Mouse (Mus musculus): ENCODE results near the gene Gm44973.
"Not testable (repeated sequence)": the region's sequence is repeated elsewhere in the genome, so short reads cannot be mapped to it uniquely, and the experiment has no call there.

The Gm44973 gene

DNA sequence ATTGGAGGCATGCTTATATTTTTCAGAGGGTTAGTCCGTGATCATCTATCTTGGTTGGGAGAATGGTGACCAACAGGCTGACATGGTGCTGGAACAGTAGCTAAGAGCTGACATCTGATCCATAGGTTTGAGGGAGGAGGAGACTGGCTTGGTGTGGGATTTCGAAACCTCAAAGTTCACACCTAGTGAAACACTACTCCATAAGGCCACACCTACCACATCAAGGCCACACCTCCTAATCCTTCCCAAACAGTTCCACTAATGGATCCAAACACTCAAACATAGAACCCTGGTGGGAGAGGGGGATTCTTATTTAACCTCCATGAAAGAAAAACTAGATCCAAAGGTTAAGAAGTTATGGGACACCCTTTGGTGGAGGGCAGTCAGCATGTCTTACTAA, 1.6 kb downstream of the Gm44973 start:
- DNase-seq (ENCODE audit: low spot score), result no peak

GRCm38 (mm10) chr7:5017352-5017751, 2.1 kb downstream of the Gm44973 start:
- peak; percentile 28 for DNase-seq (ENCODE audit: low spot score)

GRCm38 (mm10) chr7:5017931-5018330, 2.6 kb downstream of the Gm44973 start:
- no peak for DNase-seq (ENCODE audit: low spot score)

DNA sequence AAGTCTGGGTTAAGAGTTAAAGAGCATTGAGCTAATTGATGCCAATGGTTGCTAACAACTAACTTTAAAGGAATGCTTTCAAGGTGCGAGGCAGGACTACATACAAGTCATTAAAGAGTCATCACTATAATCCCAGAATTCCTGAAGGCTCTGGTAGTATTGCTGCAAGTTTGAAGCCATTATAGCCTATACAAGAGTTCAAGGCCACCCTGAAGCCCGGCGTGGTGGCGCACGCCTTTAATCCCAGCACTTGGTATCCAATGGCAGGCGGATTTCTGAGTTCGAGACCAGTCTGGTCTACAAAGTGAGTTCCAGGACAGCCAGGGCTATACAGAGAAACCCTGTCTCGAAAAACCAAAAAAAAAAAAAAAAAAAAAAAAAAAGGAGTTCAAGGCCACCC, 4.3 kb downstream of the Gm44973 start:
- DNase-seq (ENCODE audit: low spot score), result not testable (repeated sequence)

DNA sequence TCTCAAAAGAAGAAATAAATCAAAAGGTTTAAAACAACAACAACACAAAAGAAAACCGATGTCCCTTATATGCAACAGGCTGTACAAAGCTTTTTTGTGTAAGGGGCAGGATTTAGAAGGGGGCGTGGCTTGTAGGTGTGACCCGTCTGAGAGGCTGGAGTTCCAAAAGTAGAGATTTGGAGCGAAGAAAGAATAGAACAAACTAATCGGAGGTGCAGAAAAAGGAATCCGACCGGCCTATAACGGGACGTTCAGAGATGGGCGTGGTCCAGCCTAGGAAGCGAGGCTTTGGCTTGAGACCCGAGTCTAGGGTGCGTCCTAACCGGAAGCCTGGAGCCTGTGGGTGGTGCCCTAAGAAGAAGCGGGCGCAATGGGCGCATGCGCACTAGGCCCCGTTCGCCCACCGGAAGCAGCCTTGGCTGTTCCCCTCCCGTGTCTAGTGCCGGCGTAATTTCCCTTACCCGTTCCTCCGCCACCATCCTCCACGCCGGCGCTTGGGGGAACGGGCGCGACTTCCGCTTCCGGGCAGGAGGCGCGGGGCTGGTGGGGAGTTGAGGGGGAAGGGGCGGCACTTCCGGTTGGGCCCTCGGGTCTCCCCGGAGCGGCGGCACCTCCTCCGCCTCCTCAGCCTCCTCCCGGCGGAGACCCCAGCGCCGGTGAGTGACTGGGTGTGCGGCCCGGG, 4.8 kb downstream of the Gm44973 start, which contains the start of the genes Zfp865 and Ccdc106:
TSS of gene Zfp865 (plus strand) at position 377 of the 682 bp plus-strand sequence.
TSS of gene Ccdc106 (plus strand) at position 554 of the 682 bp plus-strand sequence.
- peak; percentile 99 for DNase-seq (ENCODE audit: low spot score)

- no peak for DNase-seq (ENCODE audit: low spot score)
Observed at GRCm38 (mm10) chr7:5020685-5021084, 5.4 kb downstream of the Gm44973 start.

GRCm38 (mm10) chr7:5021197-5021596, 5.9 kb downstream of the Gm44973 start:
- no peak for DNase-seq (ENCODE audit: low spot score)

- no peak for DNase-seq (ENCODE audit: low spot score)
Observed at GRCm38 (mm10) chr7:5029543-5029942, 14.2 kb downstream of the Gm44973 start.

DNA sequence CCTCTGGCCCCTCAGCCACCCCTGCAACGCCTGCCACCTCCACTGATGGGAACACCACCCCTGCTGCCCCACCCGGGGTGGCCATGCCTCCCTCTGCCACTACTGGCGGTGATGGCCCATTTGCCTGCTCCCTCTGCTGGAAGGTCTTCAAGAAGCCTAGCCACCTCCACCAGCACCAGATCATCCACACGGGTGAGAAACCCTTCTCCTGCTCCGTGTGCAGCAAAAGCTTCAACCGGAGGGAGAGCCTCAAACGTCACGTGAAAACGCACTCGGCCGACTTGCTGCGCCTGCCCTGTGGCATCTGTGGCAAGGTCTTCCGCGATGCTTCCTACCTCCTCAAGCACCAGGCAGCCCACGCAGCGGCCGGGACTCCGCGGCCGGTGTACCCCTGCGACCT, 14.7 kb downstream of the Gm44973 start:
- no peak for DNase-seq (ENCODE audit: low spot score)

GRCm38 (mm10) chr7:5030554-5031275, 15.4 kb downstream of the Gm44973 start:
- no peak for DNase-seq (ENCODE audit: low spot score)

- no peak for DNase-seq (ENCODE audit: low spot score)
Observed at GRCm38 (mm10) chr7:5031496-5031895, 16.2 kb downstream of the Gm44973 start.

- DNase-seq (ENCODE audit: low spot score), result no peak
Observed at GRCm38 (mm10) chr7:5033818-5034217, 18.5 kb downstream of the Gm44973 start, which contains the start of gene 4632433K11Rik. Gene 4632433K11Rik (plus strand): TSS chr7:5034118.

DNA sequence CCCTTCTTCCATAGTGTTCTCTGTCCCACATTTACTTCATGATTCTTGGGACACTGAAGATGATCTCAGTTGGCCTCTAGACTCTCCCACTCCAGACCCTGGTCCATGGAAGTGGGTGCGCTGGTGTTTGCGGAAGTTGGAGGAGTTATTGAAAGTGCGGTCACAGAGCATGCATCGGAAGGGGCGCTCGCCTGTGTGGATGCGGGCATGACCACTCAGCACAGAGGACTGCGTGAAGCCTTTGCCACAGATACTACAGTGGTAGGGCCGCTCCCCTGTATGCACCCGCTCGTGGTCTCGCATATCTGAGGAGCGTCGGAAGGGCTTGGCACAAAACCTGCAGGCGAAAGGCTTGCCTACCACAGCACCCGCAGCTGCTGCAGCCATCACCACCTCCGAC, 20.3 kb downstream of the Gm44973 start:
- no peak for DNase-seq (ENCODE audit: low spot score)

DNA sequence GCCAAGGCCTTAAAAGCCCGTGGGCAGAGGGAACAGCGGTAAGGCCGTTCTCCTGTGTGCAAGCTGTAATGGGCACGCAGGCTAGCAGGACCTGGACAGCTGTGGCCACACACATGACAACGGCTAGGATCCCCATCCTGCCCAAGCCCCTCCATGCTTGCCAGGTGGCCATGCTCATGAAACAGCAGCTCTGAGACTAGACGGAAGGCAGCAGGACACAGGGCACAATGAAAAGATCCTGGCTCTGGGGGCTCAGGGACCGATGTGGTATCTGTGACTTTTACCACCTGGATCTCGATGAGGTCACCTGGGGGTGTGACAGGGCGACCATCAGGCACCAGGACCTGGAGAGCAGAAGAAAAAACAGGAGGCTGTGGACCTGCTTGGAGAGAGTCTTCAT, 20.8 kb downstream of the Gm44973 start:
- no peak for DNase-seq (ENCODE audit: low spot score)

DNA sequence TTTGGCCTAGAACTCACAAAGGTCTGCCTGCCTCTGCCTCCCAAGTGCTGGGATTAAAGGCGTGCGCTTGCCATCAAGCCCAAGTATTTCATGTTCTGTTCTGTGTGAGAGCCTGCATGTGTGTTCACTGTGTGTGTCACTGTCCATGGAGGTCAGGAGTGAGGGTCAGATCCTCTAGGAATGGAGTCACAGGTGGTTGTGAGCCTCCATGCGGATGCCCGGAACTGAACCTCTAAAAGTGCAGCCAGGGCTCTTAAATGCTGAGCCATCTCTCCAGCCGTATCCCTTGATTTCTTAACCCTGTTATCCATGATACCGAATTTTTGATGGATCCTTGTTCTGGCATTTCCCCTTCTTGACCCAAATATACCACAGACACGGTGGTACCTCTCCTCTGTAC, 21.7 kb downstream of the Gm44973 start:
- no peak for DNase-seq (ENCODE audit: low spot score)

DNA sequence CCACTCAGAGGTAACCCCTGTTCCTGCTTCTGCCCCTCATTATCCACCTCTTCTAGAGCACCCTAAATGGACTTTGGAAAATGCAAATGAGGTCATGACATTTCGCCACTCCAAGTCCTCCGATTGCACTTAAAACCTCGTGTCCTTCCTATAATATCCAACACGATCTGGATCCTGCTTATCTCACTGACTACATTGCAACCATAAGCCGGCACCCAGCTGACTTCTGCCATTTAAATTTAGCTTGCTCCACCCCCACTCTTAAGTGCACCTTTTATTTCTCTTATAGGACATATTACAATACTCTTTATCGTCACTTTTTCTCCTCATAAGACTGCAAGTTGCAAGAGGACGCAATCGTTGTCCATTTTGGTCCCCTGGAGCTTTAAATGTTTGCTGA, 22.2 kb downstream of the Gm44973 start:
- no peak for DNase-seq (ENCODE audit: low spot score)

- DNase-seq (ENCODE audit: low spot score), result peak; percentile 95
Observed at GRCm38 (mm10) chr7:5038109-5038732, 22.9 kb downstream of the Gm44973 start, which contains the start of gene Zfp784. Gene Zfp784 (minus strand): TSS chr7:5038446.

GRCm38 (mm10) chr7:5038940-5039339, 23.6 kb downstream of the Gm44973 start:
- DNase-seq (ENCODE audit: low spot score), result no peak

DNA sequence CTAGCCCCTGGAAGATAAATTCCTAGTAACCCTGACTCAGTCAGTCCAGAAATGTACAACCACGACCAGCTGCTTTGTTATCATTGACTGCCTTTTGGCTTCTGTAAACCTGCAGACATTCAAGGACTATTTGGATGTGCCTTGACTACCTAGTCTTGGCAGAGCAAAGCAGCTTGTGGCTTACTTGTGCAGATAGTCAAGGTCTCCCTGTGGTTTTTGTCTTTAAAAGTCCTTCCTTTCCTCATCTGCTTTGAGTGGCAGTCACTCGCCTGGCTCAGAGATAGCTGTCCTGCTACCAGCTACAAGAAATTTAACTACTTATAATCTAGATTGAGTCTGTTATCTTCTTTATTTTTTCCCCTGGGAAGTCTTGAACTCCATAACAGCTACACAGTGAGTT, 29.7 kb downstream of the Gm44973 start:
- no peak for DNase-seq (ENCODE audit: low spot score)

GRCm38 (mm10) chr7:5046112-5046511, 30.8 kb downstream of the Gm44973 start:
- DNase-seq (ENCODE audit: low spot score), result no peak

- DNase-seq (ENCODE audit: low spot score), result peak; percentile 43
Observed at GRCm38 (mm10) chr7:5047313-5047712, 32.0 kb downstream of the Gm44973 start.
